Mouse (Mus musculus): ENCODE measurements around the gene Prl3b1. TPM values are rescaled to one million over a fixed set of nuclear protein-coding genes. Genes with fewer than 3 reads are reported as not detected.

Prl3b1 gene
- polyA plus RNA-seq (2017; shearing (Covaris generic)) = not detected

DNA sequence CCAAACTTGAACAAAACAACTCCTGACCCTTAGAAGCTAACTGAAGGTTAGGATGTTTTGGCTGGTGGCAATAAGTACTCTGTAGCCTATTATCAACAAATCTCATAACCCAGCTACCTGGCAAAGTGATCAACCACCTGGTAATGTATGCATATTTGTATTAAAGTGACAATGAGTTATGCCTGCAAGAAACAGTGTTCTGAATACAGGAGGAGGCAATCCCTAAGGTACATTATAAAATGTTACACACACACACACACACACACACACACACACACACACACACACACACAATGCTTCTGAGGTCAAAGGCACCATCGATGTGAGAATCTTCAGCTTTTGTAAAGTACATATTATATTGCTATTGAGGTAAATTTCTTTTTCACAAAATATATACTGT lies at the start of gene Prl3b1:
Prl3b1 (plus strand) TSS at position 301 of the 400 bp plus-strand sequence.

DNA sequence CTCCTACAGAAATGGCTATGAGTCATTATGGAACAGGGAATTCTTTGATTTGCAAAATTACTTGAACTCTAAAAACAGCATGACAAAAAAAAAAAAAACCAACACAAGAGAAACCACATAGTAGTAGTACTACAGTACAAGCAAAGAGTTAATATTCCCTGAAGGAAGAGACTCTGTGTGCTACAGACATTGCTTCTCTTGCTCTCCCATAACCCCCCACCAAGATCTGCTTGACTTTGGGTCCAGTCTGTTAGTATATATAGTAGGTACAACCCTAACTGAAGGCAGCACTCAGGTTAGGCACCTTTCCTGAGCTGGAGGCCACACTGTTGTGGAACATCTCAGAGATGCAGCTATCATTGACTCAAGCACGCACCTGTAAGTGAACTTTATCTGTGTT lies 45.3 kb upstream of the Prl3b1 start, which contains the start of gene Prl3c1:
Prl3c1 (plus strand) TSS at position 301 of the 400 bp plus-strand sequence.

DNA sequence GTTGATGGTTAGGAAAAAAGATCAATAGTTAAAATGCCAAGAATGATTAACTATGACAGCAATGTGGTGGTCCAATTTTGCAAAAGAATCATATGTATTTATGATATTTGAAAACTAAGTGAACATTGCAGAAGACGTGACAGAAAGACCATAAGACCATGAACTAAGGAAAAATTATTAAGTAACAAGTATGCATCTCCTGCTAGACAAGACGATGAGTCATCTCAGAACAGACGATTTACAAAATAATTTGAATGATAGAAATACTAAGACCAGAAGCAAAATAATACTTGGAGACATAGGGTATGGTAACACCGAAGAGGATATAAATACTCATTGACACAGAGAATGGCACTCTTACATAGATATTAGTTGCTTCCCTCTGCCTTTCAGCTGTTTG lies 17.5 kb downstream of the Prl3b1 start, which contains the start of gene Prl3a1:
Prl3a1 (plus strand) TSS at position 301 of the 400 bp plus-strand sequence.

Other genes with a start within 250 kb of the Prl3b1 start
- not detected for gene Prl, start 184.3 kb upstream of the Prl3b1 start, polyA plus RNA-seq (2017; shearing (Covaris generic))
- not detected for gene Prl3d1, start 147.7 kb upstream of the Prl3b1 start, polyA plus RNA-seq (2017; shearing (Covaris generic))
- not detected for gene Prl3d2, start 120.1 kb upstream of the Prl3b1 start, polyA plus RNA-seq (2017; shearing (Covaris generic))
- not detected for gene Prl3d3, start 85.1 kb upstream of the Prl3b1 start, polyA plus RNA-seq (2017; shearing (Covaris generic))
- gene Prl3c1, start 45.2 kb upstream of the Prl3b1 start, polyA plus RNA-seq (2017; shearing (Covaris generic)) = not detected
- gene Prl3a1, start 17.6 kb downstream of the Prl3b1 start, polyA plus RNA-seq (2017; shearing (Covaris generic)) = not detected
- gene Prl6a1, start 70.8 kb downstream of the Prl3b1 start, polyA plus RNA-seq (2017; shearing (Covaris generic)) = not detected
- not detected for gene Prl8a2, start 103.8 kb downstream of the Prl3b1 start, polyA plus RNA-seq (2017; shearing (Covaris generic))
- not detected for gene Prl2b1, start 149.0 kb downstream of the Prl3b1 start, polyA plus RNA-seq (2017; shearing (Covaris generic))
- gene Prl8a6, start 196.8 kb downstream of the Prl3b1 start, polyA plus RNA-seq (2017; shearing (Covaris generic)) = not detected

All from activated CD4-positive, CD25-positive, alpha-beta regulatory T cell, adult 9 weeks (primary cell).